Comparison of ENCODE assay signal across 8 mouse cellular contexts in the genomic region with DNA sequence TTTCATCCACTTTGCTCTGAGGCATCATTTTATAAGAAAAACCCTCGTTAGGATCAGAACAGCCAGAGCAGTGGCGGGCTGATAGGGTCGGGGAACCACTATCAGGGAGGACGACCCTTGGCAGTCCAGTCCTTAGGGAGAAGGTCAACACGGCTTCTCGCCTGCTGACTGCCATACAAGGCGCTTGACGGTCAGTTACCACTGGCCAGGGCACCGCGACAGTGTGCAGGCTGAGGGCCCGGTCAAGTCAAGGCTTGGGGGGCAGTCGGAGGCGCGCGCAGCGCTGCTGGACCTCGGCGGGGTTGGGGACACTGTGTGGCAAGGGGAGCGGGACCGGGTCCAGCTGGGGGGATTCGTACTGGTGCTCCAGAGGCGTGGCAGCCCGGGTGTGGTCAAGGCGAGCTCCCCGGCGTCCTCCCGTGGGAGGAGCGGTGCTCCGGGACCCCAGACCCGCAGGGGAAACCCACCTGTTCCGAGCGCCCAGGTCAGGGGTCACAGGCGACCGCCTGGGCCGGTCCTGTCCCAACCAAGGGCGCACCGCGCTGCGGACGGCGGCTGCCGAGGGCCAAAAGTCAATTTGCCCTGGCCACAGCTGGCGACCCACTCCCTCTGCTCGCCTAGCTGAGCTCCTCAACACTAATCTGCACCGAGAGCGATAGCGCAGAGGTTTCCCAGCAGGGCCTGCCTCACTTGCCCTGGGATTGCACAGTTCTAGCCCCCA. TPM values are rescaled to one million over a fixed set of nuclear protein-coding genes. Genes with fewer than 3 reads are reported as not detected.
A peak's percentile ranks its signal among the peaks of the same experiment; 100 is the strongest.
DNase-seq lines count a peak whose midpoint lies in the region; ATAC-seq lines count a peak whose summit lies in the region.

A gene (minus strand): TSS at position 544 of the 721 bp plus-strand sequence.

- H3K4me2 ChIP-seq in intestine, embryonic 15.5 days (replicated peaks) = peak within 1 kb of the TSS; percentile 94
- peak within 1 kb of the TSS; percentile 82 for H3K4me2 ChIP-seq in liver, embryonic 16.5 days (ENCODE audit: low read depth, low read length)
- peak within 1 kb of the TSS; percentile 89 for H3K4me2 ChIP-seq in neural tube, embryonic 12.5 days (replicated peaks)

- intact Hi-C loops in gastrocnemius, postnatal 36 days (cut with DNase I) = no loop called here

- H3K4me1 ChIP-seq in erythroblast, embryonic 14.5 days (ENCODE audit: control insufficient read depth) = peaks cover 21% of the 10 kb centered on the region
- no peaks in the 10 kb centered on the region for H3K4me1 ChIP-seq in intestine, embryonic 15.5 days (replicated peaks)
- H3K4me1 ChIP-seq in liver, embryonic 16.5 days (ENCODE audit: control insufficient read depth, low read depth, low read length) = peaks cover 6% of the 10 kb centered on the region
- peaks cover 6% of the 10 kb centered on the region for H3K4me1 ChIP-seq in neural tube, embryonic 12.5 days

- H3K9me3 ChIP-seq in erythroblast, embryonic 14.5 days (ENCODE audit: control insufficient read depth, low read length) = no peaks in the 10 kb centered on the region; the same call in 1 of the 2 replicates
- H3K9me3 ChIP-seq in intestine, embryonic 15.5 days = no peaks in the 10 kb centered on the region
- no peaks in the 10 kb centered on the region for H3K9me3 ChIP-seq in liver, embryonic 16.5 days (replicated peaks; ENCODE audit: control insufficient read depth, low read length)
- H3K9me3 ChIP-seq in neural tube, embryonic 12.5 days = peaks cover 10% of the 10 kb centered on the region; the same call in 1 of the 2 replicates

- peak within 1 kb of the TSS; percentile 42 for H3K9ac ChIP-seq in intestine, embryonic 15.5 days
- H3K9ac ChIP-seq in liver, embryonic 16.5 days (ENCODE audit: low read depth, low read length) = peak within 1 kb of the TSS; percentile 58
- H3K9ac ChIP-seq in neural tube, embryonic 12.5 days = peak within 1 kb of the TSS; percentile 61

- peaks cover 27% of the 10 kb centered on the region for H3K36me3 ChIP-seq in erythroblast, embryonic 14.5 days (ENCODE audit: control insufficient read depth)
- peaks cover 16% of the 10 kb centered on the region for H3K36me3 ChIP-seq in intestine, embryonic 15.5 days
- H3K36me3 ChIP-seq in liver, embryonic 16.5 days (ENCODE audit: control insufficient read depth, insufficient read depth) = peaks cover 16% of the 10 kb centered on the region
- H3K36me3 ChIP-seq in neural tube, embryonic 12.5 days = peaks cover 27% of the 10 kb centered on the region

- H3K27ac ChIP-seq in intestine, embryonic 15.5 days = no peak within 1 kb of the TSS
- no peak within 1 kb of the TSS for H3K27ac ChIP-seq in liver, embryonic 16.5 days (ENCODE audit: low read length)
- H3K27ac ChIP-seq in neural tube, embryonic 12.5 days = no peak within 1 kb of the TSS

- H3K27me3 ChIP-seq in erythroblast, embryonic 14.5 days (ENCODE audit: control insufficient read depth) = peaks cover 8% of the 10 kb centered on the region
- H3K27me3 ChIP-seq in intestine, embryonic 15.5 days (replicated peaks) = 0 out of 2 replicates have a peak, but pooled peaks cover 5% of the 10 kb centered on the region
- no peaks in the 10 kb centered on the region; the same call in 1 of the 2 replicates for H3K27me3 ChIP-seq in liver, embryonic 16.5 days (ENCODE audit: control insufficient read depth, insufficient read depth, low read depth, low read length)
- H3K27me3 ChIP-seq in neural tube, embryonic 12.5 days (replicated peaks) = no peaks in the 10 kb centered on the region; the same call in 1 of the 2 replicates

- ATAC-seq in erythroblast, adult 5-6 weeks (replicated peaks; ENCODE audit: low FRiP score, poor library complexity, severe bottlenecking) = no peak
- peak; percentile 80 for ATAC-seq in intestine, embryonic 15.5 days
- peak; percentile 53 for ATAC-seq in liver, embryonic 16.5 days (ENCODE audit: low read depth)
- ATAC-seq in neural tube, embryonic 12.5 days (ENCODE audit: low FRiP score, low read depth) = peak; percentile 53
- ATAC-seq in frontal cortex, adult (ENCODE audit: low TSS enrichment) = no peak

- peak within 1 kb of the TSS; percentile 66 for H3K4me3 ChIP-seq in erythroblast, embryonic 14.5 days (replicated peaks)
- H3K4me3 ChIP-seq in intestine, embryonic 15.5 days (replicated peaks) = peak within 1 kb of the TSS; percentile 49
- H3K4me3 ChIP-seq in liver, embryonic 16.5 days (ENCODE audit: low read depth, low read length) = peak within 1 kb of the TSS; percentile 64
- peak within 1 kb of the TSS; percentile 48 for H3K4me3 ChIP-seq in neural tube, embryonic 12.5 days

- WGBS in intestine, embryonic 15.5 days = 2% methylated on average over 47 of the region's 47 CpGs
- WGBS in liver, embryonic 16.5 days (ENCODE audit: insufficient replicate concordance) = under 1% methylated on average over 47 of the region's 47 CpGs
- WGBS in neural tube, embryonic 12.5 days = 1% methylated on average over 47 of the region's 47 CpGs

- peak; percentile 31 to 38 for DNase-seq in cerebellum, postnatal 36 days
- peak; percentile 56 to 57 for DNase-seq in gastrocnemius, postnatal 36 days

RNA-seq across cellular contexts. Expression of the gene that starts here (rescaled TPM):
- polyA plus RNA-seq in erythroblast, embryonic 14.5 days (2012) = 0.04 TPM in 1 of 2 replicates, not detected in the other
- 0.42 TPM in 1 of 2 replicates, not detected in the other for total RNA-seq in erythroblast, adult 5-6 weeks (2015; ENCODE audit: low replicate concordance)
- 0.26 and 0.56 TPM in 2 replicates for total RNA-seq in erythroblast, adult 5-6 weeks (2017; ENCODE audit: low replicate concordance)
- 10 to 100 TPM; 15.3 to 17.6 TPM for total RNA-seq in gastrocnemius, postnatal 36 days (2021)
- polyA plus RNA-seq in intestine, embryonic 15.5 days (2015; fragmentation: Nextera tagmentation; extraction: Ambion mirVana) = 0.40 and 0.49 TPM in 2 replicates
- polyA plus RNA-seq in liver, embryonic 16.5 days (2015; fragmentation: Nextera tagmentation; extraction: Ambion mirVana) = 0.32 and 0.51 TPM in 2 replicates
- polyA plus RNA-seq in neural tube, embryonic 12.5 days (2016; fragmentation: Nextera tagmentation; extraction: Ambion mirVana) = 0.40 and 0.43 TPM in 2 replicates

Comparison
In these comparisons a context has a peak if more than half of its experiments do, and no peak if none do; other contexts are left out.
1. RNA of the gene that starts here (total RNA-seq): 15.3 to 17.6 TPM in gastrocnemius, postnatal 36 days; 0.26 to 0.56 TPM in erythroblast, adult 5-6 weeks; every median in the first group is over 10 times any median in the second.
2. Peak in ATAC-seq, H3K4me3 ChIP-seq, H3K9ac ChIP-seq and H3K4me2 ChIP-seq in intestine, embryonic 15.5 days; RNA of the gene not detected or under 1 TPM.
3. Peak in ATAC-seq, H3K4me3 ChIP-seq, H3K9ac ChIP-seq and H3K4me2 ChIP-seq in liver, embryonic 16.5 days; RNA of the gene not detected or under 1 TPM.
4. Peak in ATAC-seq, H3K4me3 ChIP-seq, H3K9ac ChIP-seq and H3K4me2 ChIP-seq in neural tube, embryonic 12.5 days; RNA of the gene not detected or under 1 TPM.
5. Peak in every context shown above with its lines, with median percentiles within 50 percentile points of each other: H3K4me3 ChIP-seq, H3K4me2 ChIP-seq and H3K9ac ChIP-seq.